Mouse (Mus musculus) CD4-positive helper T cell, adult 2 months (primary cell): ENCODE results near the gene Glipr2.

ENCODE experiments used
- DNase-seq: peaks from one replicate; pipeline ENCODE4 v3.0.0-alpha.2; 2012; ENCODE audit warnings: low read depth, missing footprints, low spot score

Glipr2 gene

GRCm38 (mm10) chr4:43957292-43957845 lies at the start of gene Glipr2:
Gene Glipr2, plus strand, starts transcription at chr4:43957401.
- DNase-seq: peak; percentile 88

GRCm38 (mm10) chr4:43918221-43918620 lies 39.0 kb upstream of the Glipr2 start:
- DNase-seq: no peak

GRCm38 (mm10) chr4:43920602-43921001 lies 36.6 kb upstream of the Glipr2 start:
- no peak for DNase-seq

GRCm38 (mm10) chr4:43925125-43925524 lies 32.1 kb upstream of the Glipr2 start:
- DNase-seq: no peak

GRCm38 (mm10) chr4:43925779-43926178 lies 31.4 kb upstream of the Glipr2 start:
- DNase-seq: peak; percentile 78

GRCm38 (mm10) chr4:43927826-43928225 lies 29.4 kb upstream of the Glipr2 start:
- peak; percentile 54 for DNase-seq

GRCm38 (mm10) chr4:43931877-43932276 lies 25.3 kb upstream of the Glipr2 start:
- no peak for DNase-seq

- DNase-seq: peak; percentile 21
Observed at GRCm38 (mm10) chr4:43936186-43936585, 21.0 kb upstream of the Glipr2 start.

GRCm38 (mm10) chr4:43936749-43937674 lies 20.2 kb upstream of the Glipr2 start:
- DNase-seq: peak; percentile 78

GRCm38 (mm10) chr4:43941315-43941714 lies 15.9 kb upstream of the Glipr2 start:
- DNase-seq: no peak

- DNase-seq: no peak
Observed at GRCm38 (mm10) chr4:43942421-43942820, 14.8 kb upstream of the Glipr2 start.

- DNase-seq: no peak
Observed at GRCm38 (mm10) chr4:43947571-43947970, 9.6 kb upstream of the Glipr2 start.

GRCm38 (mm10) chr4:43957846-43958461 lies 753 bp downstream of the Glipr2 start:
- DNase-seq: no peak

GRCm38 (mm10) chr4:43959523-43960179 lies 2.5 kb downstream of the Glipr2 start:
- peak; percentile 76 for DNase-seq

GRCm38 (mm10) chr4:43960207-43960606 lies 3.0 kb downstream of the Glipr2 start:
- peak; percentile 63 for DNase-seq

- peak; percentile 68 for DNase-seq
Observed at GRCm38 (mm10) chr4:43964326-43964833, 7.2 kb downstream of the Glipr2 start.

GRCm38 (mm10) chr4:43964951-43965684 lies 7.9 kb downstream of the Glipr2 start:
- no peak for DNase-seq

GRCm38 (mm10) chr4:43965856-43966535 lies 8.8 kb downstream of the Glipr2 start:
- no peak for DNase-seq

GRCm38 (mm10) chr4:43968650-43969049 lies 11.4 kb downstream of the Glipr2 start:
- no peak for DNase-seq

GRCm38 (mm10) chr4:43969373-43969772 lies 12.2 kb downstream of the Glipr2 start:
- no peak for DNase-seq
